Mouse (Mus musculus) liver, embryonic 14.5 days (tissue): ENCODE data around the gene Olfr1045.

Experiments used
- CTCF ChIP-seq: IDR thresholded peaks from 2 replicates; pipeline ENCODE4 v1.5.1; 2016; ENCODE audit warnings: antibody characterized with exemption, low read depth, control low read depth
- EP300 ChIP-seq: IDR thresholded peaks from 2 replicates; pipeline ENCODE4 v1.6.1; 2016; ENCODE audit warnings: antibody characterized with exemption, low read depth

DNA sequence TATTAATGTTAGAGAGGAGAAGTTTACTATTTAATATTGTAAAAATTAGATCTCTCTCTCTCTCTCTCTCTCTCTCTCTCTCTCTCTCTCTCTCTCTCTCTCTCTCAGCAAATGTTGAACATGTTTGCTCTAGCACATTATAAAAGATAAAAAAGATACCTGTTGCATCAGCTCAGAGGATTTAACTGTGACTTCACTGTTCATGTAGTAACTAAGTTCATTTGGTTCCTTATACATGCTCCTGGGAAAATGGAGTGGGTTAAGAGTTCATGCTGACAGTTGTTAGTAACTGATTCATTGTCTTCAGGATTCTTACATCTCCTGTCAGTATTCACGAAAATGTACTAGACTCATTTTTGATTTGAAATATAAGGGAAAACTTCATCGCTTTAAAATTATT lies 35.4 kb downstream of the Olfr1045 start, which contains the start of gene Olfr1043:
- no peak for TF ChIP-seq CTCF
- TF ChIP-seq EP300, result no peak
